Mouse (Mus musculus): ENCODE measurements around the gene Il13. TPM values are rescaled to one million over a fixed set of nuclear protein-coding genes. Genes with fewer than 3 reads are reported as not detected.

Gene Il13
- polyA plus RNA-seq, 1 experiment from 2014 or later, result not detected

Other genes starting within 250 kb of the Il13 start
- gene Leap2, start 211.5 kb downstream of the Il13 start, polyA plus RNA-seq (2015; fragmentation: Nextera tagmentation; extraction: Ambion mirVana), result 17.8 and 52.6 TPM in 2 replicates
- 1,029 and 1,034 TPM in 2 replicates for gene Uqcrq, start 203.9 kb downstream of the Il13 start, polyA plus RNA-seq (2015; fragmentation: Nextera tagmentation; extraction: Ambion mirVana)
- 0.99 and 1.4 TPM in 2 replicates for gene Gdf9, start 203.7 kb downstream of the Il13 start, polyA plus RNA-seq (2015; fragmentation: Nextera tagmentation; extraction: Ambion mirVana)
- 0.06 and 0.07 TPM in 2 replicates for gene Gm10447, start 177.6 kb downstream of the Il13 start, polyA plus RNA-seq (2015; fragmentation: Nextera tagmentation; extraction: Ambion mirVana)
- 1.3 and 1.4 TPM in 2 replicates for gene Shroom1, start 177.5 kb downstream of the Il13 start, polyA plus RNA-seq (2015; fragmentation: Nextera tagmentation; extraction: Ambion mirVana)
- not detected in 2 replicates for gene Gm9837, start 164.2 kb downstream of the Il13 start, polyA plus RNA-seq (2015; fragmentation: Nextera tagmentation; extraction: Ambion mirVana)
- not detected in 2 replicates for gene Gm9945, start 154.5 kb downstream of the Il13 start, polyA plus RNA-seq (2015; fragmentation: Nextera tagmentation; extraction: Ambion mirVana)
- gene Sowaha, start 154.4 kb downstream of the Il13 start, polyA plus RNA-seq (2015; fragmentation: Nextera tagmentation; extraction: Ambion mirVana), result 0.31 and 0.32 TPM in 2 replicates
- gene Sept8, start 115.4 kb downstream of the Il13 start, polyA plus RNA-seq (2015; fragmentation: Nextera tagmentation; extraction: Ambion mirVana), result 18.2 and 18.4 TPM in 2 replicates
- 35.0 and 42.3 TPM in 2 replicates for gene Kif3a, start 67.3 kb downstream of the Il13 start, polyA plus RNA-seq (2015; fragmentation: Nextera tagmentation; extraction: Ambion mirVana)
- 0.35 and 0.47 TPM in 2 replicates for gene Il4, start 16.0 kb downstream of the Il13 start, polyA plus RNA-seq (2015; fragmentation: Nextera tagmentation; extraction: Ambion mirVana)
- gene Rad50, start 72.6 kb upstream of the Il13 start, polyA plus RNA-seq (2015; fragmentation: Nextera tagmentation; extraction: Ambion mirVana), result 24.8 and 28.5 TPM in 2 replicates
- not detected in 2 replicates for gene Il5, start 86.1 kb upstream of the Il13 start, polyA plus RNA-seq (2015; fragmentation: Nextera tagmentation; extraction: Ambion mirVana)
- gene Irf1, start 135.3 kb upstream of the Il13 start, polyA plus RNA-seq (2015; fragmentation: Nextera tagmentation; extraction: Ambion mirVana), result 52.9 and 58.7 TPM in 2 replicates
- 0.34 and 0.81 TPM in 2 replicates for gene Gm17334, start 138.5 kb upstream of the Il13 start, polyA plus RNA-seq (2015; fragmentation: Nextera tagmentation; extraction: Ambion mirVana)
- 1.7 and 2.4 TPM in 2 replicates for gene Gm12216, start 224.6 kb upstream of the Il13 start, polyA plus RNA-seq (2015; fragmentation: Nextera tagmentation; extraction: Ambion mirVana)

Measured in intestine, embryonic 16.5 days (tissue).